Mouse (Mus musculus): ENCODE results near the gene Arhgef11.

- TF ChIP-seq EP300 (optimal IDR thresholded peaks at IDR 0.05) (no peak), CTCF (IDR thresholded peaks at IDR 0.05; ENCODE audit: low read depth) (no peak)
Measured at GRCm38 (mm10) chr3:87735335-87735734, 118.0 kb downstream of the Arhgef11 start.

Data from stomach, postnatal 0 days (tissue).